Mouse (Mus musculus): ENCODE measurements around the gene Cyb561. TPM values are rescaled to one million over a fixed set of nuclear protein-coding genes. Genes with fewer than 3 reads are reported as not detected.

Cyb561 gene
- polyA plus RNA-seq, 1 experiment from 2014 or later = 41.2 TPM

- no peaks in the 10 kb centered on the region for H3K9me3 ChIP-seq
- no peak overlapping the region for H3K4me3 ChIP-seq (replicated peaks)
- no peaks in the 10 kb centered on the region for H3K27me3 ChIP-seq (replicated peaks)
- H3K36me3 ChIP-seq = no peaks in the 10 kb centered on the region
- no peaks in the 10 kb centered on the region for H3K4me1 ChIP-seq
- H3K4me2 ChIP-seq = no peak overlapping the region
- no peak overlapping the region for H3K27ac ChIP-seq
- no peak overlapping the region for H3K9ac ChIP-seq
- no peak for ATAC-seq (ENCODE audit: insufficient read depth, low FRiP score, low read depth)
- 54% methylated on average over 6 of the region's 6 CpGs for WGBS
Measured at GRCm38 (mm10) chr11:105934816-105935215, 18.3 kb downstream of the Cyb561 start.

DNA sequence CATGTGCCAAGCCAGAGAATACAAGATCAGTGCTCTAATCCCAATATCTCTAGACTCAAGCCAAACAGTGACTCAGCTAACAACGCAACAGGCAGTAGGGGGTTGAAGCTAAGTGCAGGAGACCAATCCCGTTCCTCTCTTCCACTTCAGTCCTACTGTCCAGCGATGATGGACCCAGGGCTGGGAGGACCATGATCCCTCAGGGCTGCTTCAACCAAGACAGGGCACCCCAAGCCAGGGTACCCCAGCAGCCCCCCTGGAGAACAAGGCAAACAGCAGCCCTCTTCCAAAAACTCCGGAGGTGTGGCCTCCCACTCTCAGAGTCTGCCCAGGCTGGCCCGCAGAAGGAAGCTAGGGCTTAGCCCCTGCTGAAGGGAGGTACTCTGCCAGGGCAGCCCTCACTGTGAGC is 18.8 kb downstream of the Cyb561 start:
- Histone ChIP-seq H3K4me2 (no peak overlapping the region), H3K27ac (0 out of 2 replicates have a peak overlapping the region, but pooled peaks have one; percentile 16), H3K9ac (no peak overlapping the region), H3K27me3 (replicated peaks) (no peaks in the 10 kb centered on the region), H3K4me3 (replicated peaks) (no peak overlapping the region), H3K4me1 (no peaks in the 10 kb centered on the region), H3K36me3 (no peaks in the 10 kb centered on the region), H3K9me3 (no peaks in the 10 kb centered on the region)
- no peak for ATAC-seq (ENCODE audit: insufficient read depth, low FRiP score, low read depth)
- 63% methylated on average over 5 of the region's 5 CpGs for WGBS

DNA sequence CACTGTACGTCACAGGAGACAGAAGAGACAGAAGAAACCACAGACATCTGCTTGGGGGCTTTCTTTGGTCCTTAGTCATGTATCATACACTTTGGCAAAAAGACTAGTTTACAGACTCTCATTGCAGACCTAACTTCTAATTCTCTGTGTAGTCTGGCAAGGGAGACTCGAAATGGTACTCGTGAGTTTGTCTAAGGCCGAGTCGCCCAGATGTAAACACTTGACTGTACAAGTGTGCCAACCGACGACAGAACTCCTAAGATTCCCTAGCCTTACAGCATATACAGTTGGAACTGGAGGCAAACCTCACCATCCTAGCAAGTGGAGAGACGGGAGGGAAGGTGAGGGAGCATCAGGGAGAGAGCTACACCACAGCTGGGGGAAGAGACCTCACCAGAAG is 19.4 kb downstream of the Cyb561 start:
- Histone ChIP-seq H3K4me3 (replicated peaks) (no peak overlapping the region), H3K36me3 (no peaks in the 10 kb centered on the region), H3K27ac (no peak overlapping the region), H3K4me1 (no peaks in the 10 kb centered on the region), H3K9me3 (no peaks in the 10 kb centered on the region), H3K27me3 (replicated peaks) (no peaks in the 10 kb centered on the region), H3K9ac (no peak overlapping the region), H3K4me2 (no peak overlapping the region)
- ATAC-seq (ENCODE audit: insufficient read depth, low FRiP score, low read depth) = no peak
- 64% methylated on average over 8 of the region's 8 CpGs for WGBS

DNA sequence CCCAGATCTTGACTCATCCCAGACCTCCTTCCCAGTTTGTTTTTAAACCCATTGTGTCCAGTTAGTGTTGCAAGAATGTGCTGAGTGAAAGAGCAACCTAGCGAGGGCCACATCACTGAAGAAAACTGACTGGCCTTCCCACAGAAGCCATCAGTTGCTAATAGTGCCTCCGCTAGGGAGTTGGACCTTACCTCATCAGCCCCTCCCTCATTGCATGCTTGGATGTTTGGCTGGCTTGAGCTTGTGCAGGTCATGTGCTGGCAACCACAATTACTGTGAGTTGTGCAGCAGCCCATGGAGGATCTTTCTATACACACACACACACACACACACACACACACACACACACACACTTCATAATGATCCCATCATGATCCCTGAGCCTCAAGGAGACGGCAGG is 21.8 kb downstream of the Cyb561 start:
- no peak for ATAC-seq (ENCODE audit: insufficient read depth, low FRiP score, low read depth)
- no peaks in the 10 kb centered on the region for H3K36me3 ChIP-seq
- no peaks in the 10 kb centered on the region for H3K27me3 ChIP-seq (replicated peaks)
- no peak overlapping the region for H3K9ac ChIP-seq
- H3K9me3 ChIP-seq = no peaks in the 10 kb centered on the region
- WGBS = 82% methylated on average over 3 of the region's 3 CpGs
- H3K27ac ChIP-seq = no peak overlapping the region
- no peak overlapping the region for H3K4me2 ChIP-seq
- H3K4me1 ChIP-seq = no peaks in the 10 kb centered on the region
- no peak overlapping the region for H3K4me3 ChIP-seq (replicated peaks)

GRCm38 (mm10) chr11:105928171-105928570 is 25.0 kb downstream of the Cyb561 start:
- Histone ChIP-seq H3K27ac (no peak overlapping the region), H3K4me3 (replicated peaks) (no peak overlapping the region), H3K9me3 (no peaks in the 10 kb centered on the region), H3K27me3 (replicated peaks) (no peaks in the 10 kb centered on the region), H3K9ac (no peak overlapping the region), H3K4me1 (no peaks in the 10 kb centered on the region), H3K4me2 (no peak overlapping the region), H3K36me3 (0 out of 2 replicates have a peak, but pooled peaks cover 3% of the 10 kb centered on the region)
- WGBS = 73% methylated on average over 5 of the region's 5 CpGs
- no peak for ATAC-seq (ENCODE audit: insufficient read depth, low FRiP score, low read depth)

DNA sequence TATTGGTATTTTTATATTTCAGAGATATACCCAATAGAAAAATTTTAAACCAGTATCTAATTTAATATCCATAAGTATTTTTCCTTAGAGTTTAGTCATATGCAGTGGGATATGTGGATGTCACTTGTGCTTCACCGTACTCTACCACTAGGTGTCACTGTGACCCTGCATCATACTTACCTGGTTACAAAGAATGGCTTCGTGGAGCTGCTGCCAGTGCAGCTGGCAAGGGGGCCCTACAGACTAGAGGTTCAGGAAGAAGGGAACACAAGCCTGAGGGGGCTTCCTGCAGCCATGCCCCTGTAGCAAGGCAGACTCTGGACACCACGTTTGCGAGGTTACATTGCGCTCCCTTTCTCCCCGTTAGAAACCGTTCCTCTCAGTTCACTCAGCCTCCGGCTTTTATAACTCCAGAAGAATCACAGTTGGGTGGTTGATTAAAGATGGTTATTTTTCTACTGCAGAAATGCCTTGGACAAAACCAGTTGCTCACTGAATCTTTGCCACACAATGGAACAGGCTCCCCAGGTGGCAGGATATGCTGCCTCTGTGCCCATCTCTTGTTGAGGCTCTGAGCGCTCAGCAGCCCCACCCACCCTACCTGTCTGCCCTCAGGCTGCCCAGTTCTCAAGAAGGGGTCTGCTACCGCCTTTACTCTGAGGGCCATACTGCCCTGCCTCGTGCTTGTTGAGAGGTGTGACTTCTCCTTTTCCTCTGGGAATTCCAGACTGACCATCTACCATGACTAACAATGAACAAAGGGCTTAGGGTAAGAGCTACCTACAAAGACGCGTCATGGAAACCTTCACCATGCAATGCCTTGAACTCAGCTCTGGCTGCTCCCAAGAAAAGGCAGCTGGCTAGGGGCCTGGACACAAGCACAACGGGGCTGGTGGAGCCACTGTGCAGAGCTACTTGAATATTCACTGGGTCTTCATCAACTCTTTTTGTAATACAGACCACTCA is 25.8 kb downstream of the Cyb561 start:
- 59% methylated on average over 14 of the region's 14 CpGs for WGBS
- Histone ChIP-seq H3K27ac (no peak overlapping the region), H3K4me3 (replicated peaks) (no peak overlapping the region), H3K9ac (no peak overlapping the region), H3K4me2 (no peak overlapping the region), H3K27me3 (replicated peaks) (no peaks in the 10 kb centered on the region), H3K9me3 (no peaks in the 10 kb centered on the region), H3K36me3 (peaks cover 11% of the 10 kb centered on the region), H3K4me1 (no peaks in the 10 kb centered on the region)
- ATAC-seq (ENCODE audit: insufficient read depth, low FRiP score, low read depth) = no peak; the same call in 1 of the 2 replicates

- no peak for ATAC-seq (ENCODE audit: insufficient read depth, low FRiP score, low read depth)
- Histone ChIP-seq H3K4me3 (replicated peaks) (no peak overlapping the region), H3K36me3 (peaks cover 14% of the 10 kb centered on the region), H3K4me2 (no peak overlapping the region), H3K27me3 (replicated peaks) (no peaks in the 10 kb centered on the region), H3K4me1 (no peaks in the 10 kb centered on the region), H3K9ac (no peak overlapping the region; the same call in 1 of the 2 replicates), H3K27ac (no peak overlapping the region), H3K9me3 (no peaks in the 10 kb centered on the region)
- WGBS = 86% methylated on average over 20 of the region's 20 CpGs
Measured at GRCm38 (mm10) chr11:105922769-105923663, 30.1 kb downstream of the Cyb561 start.

- Histone ChIP-seq H3K4me2 (no peak overlapping the region), H3K9ac (no peak overlapping the region), H3K4me3 (replicated peaks) (no peak overlapping the region), H3K27ac (no peak overlapping the region), H3K27me3 (replicated peaks) (no peaks in the 10 kb centered on the region), H3K9me3 (no peaks in the 10 kb centered on the region), H3K36me3 (peaks cover 14% of the 10 kb centered on the region), H3K4me1 (no peaks in the 10 kb centered on the region)
- 89% methylated on average over 5 of the region's 5 CpGs for WGBS
- no peak for ATAC-seq (ENCODE audit: insufficient read depth, low FRiP score, low read depth)
Measured at GRCm38 (mm10) chr11:105921275-105921674, 31.9 kb downstream of the Cyb561 start.

DNA sequence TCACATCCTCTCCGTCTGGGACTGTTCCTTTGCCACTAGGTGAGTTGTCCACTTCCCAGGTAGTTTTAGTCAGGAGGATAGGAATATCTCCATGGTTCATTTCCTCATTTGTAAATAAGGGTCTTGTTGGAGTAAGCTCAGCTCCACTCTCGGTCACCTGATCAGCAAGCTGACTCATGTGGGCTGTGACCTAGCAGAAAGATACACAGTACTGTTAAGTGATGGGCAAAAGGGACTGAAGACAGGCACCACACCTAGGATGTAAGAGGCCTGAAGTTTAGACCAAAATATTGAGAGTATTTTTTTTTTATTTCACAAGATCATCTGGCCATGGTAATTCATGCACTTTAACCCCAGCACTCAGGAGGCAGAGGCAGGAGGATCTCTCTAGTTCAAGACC is 32.3 kb downstream of the Cyb561 start:
- H3K4me3 ChIP-seq (replicated peaks) = no peak overlapping the region
- no peak overlapping the region for H3K9ac ChIP-seq
- H3K36me3 ChIP-seq = peaks cover 14% of the 10 kb centered on the region
- no peaks in the 10 kb centered on the region for H3K4me1 ChIP-seq
- no peaks in the 10 kb centered on the region for H3K27me3 ChIP-seq (replicated peaks)
- ATAC-seq (ENCODE audit: insufficient read depth, low FRiP score, low read depth) = no peak
- H3K27ac ChIP-seq = no peak overlapping the region
- WGBS = 87% methylated on average over 2 of the region's 2 CpGs
- no peak overlapping the region for H3K4me2 ChIP-seq
- H3K9me3 ChIP-seq = no peaks in the 10 kb centered on the region

GRCm38 (mm10) chr11:105920098-105920785 is 32.9 kb downstream of the Cyb561 start:
- no peak overlapping the region for H3K4me3 ChIP-seq (replicated peaks)
- H3K4me2 ChIP-seq = no peak overlapping the region
- H3K4me1 ChIP-seq = no peaks in the 10 kb centered on the region
- H3K27me3 ChIP-seq (replicated peaks) = no peaks in the 10 kb centered on the region
- 75% methylated on average over 3 of the region's 3 CpGs for WGBS
- no peak overlapping the region for H3K9ac ChIP-seq
- peaks cover 14% of the 10 kb centered on the region for H3K36me3 ChIP-seq
- ATAC-seq (ENCODE audit: insufficient read depth, low FRiP score, low read depth) = no peak
- H3K27ac ChIP-seq = no peak overlapping the region
- no peaks in the 10 kb centered on the region for H3K9me3 ChIP-seq

GRCm38 (mm10) chr11:105913580-105913979 is 39.6 kb downstream of the Cyb561 start:
- ATAC-seq (ENCODE audit: insufficient read depth, low FRiP score, low read depth) = no peak

More at GRCm38 (mm10) chr11:105913580-105913979, 39.6 kb downstream of the Cyb561 start:
- Histone ChIP-seq H3K9ac (no peak overlapping the region), H3K27me3 (replicated peaks) (no peaks in the 10 kb centered on the region), H3K27ac (no peak overlapping the region), H3K9me3 (no peaks in the 10 kb centered on the region), H3K4me2 (no peak overlapping the region), H3K4me1 (no peaks in the 10 kb centered on the region), H3K4me3 (replicated peaks) (no peak overlapping the region), H3K36me3 (0 out of 2 replicates have a peak, but pooled peaks cover 4% of the 10 kb centered on the region)
- WGBS = 63% methylated on average over 5 of the region's 5 CpGs
